Mouse (Mus musculus): ENCODE measurements around the gene Usp5.

GRCm38 (mm10) chr6:124831649-124832048 lies 2.4 kb upstream of the Usp5 start:
- TF ChIP-seq CTCF (IDR thresholded peaks at IDR 0.05; ENCODE audit: control insufficient read depth, insufficient read depth, insufficient read length): no peak
- no peak for TF ChIP-seq CEBPB (IDR thresholded peaks at IDR 0.05; ENCODE audit: low read depth)
- TF ChIP-seq MAX (IDR thresholded peaks at IDR 0.05): no peak

Data from C2C12 (cell line).